Mouse (Mus musculus) kidney, postnatal 0 days (tissue): ENCODE results near the gene Gm10842. TPM values are rescaled to one million over a fixed set of nuclear protein-coding genes. Genes with fewer than 3 reads are reported as not detected.
A peak's percentile ranks its signal among the peaks of the same experiment; 100 is the strongest.

Source experiments
- ATAC-seq: fragments of 200-750 bp; cut with Nextera tagmentation; replicated peaks from 2 replicates; pipeline ENCODE4 v1.8.0; 2017; ENCODE audit warnings: low read depth, moderate number of reproducible peaks, moderate TSS enrichment, moderate library complexity; ENCODE audit not compliant: low FRiP score
- DNase-seq: peaks from one replicate; pipeline ENCODE4 v3.0.0-alpha.2; 2016; ENCODE audit warnings: low spot score
- H3K27ac ChIP-seq: fragments of 300-500 bp; sonication (generic); 2 replicates; pipeline ENCODE4 v1.5.1; 2014; ENCODE audit warnings: mild to moderate bottlenecking
- H3K27me3 ChIP-seq: fragments of 300-500 bp; sonication (generic); 2 replicates; pipeline ENCODE4 v1.6.1; 2014; ENCODE audit warnings: low read length, mixed read lengths; ENCODE audit not compliant: insufficient read depth
- H3K36me3 ChIP-seq: fragments of 300-500 bp; sonication (generic); 2 replicates; pipeline ENCODE4 v1.6.1; 2014; ENCODE audit warnings: low read length, mixed read lengths; ENCODE audit not compliant: insufficient read depth
- H3K4me1 ChIP-seq: fragments of 300-500 bp; sonication (generic); replicated peaks from 2 replicates; pipeline ENCODE4 v1.6.1; 2014; ENCODE audit warnings: antibody characterized with exemption, low read length, mixed read lengths; ENCODE audit not compliant: insufficient read depth
- H3K4me2 ChIP-seq: fragments of 300-500 bp; sonication (generic); 2 replicates; pipeline ENCODE4 v1.6.1; 2014; ENCODE audit warnings: mild to moderate bottlenecking, low read length, moderate library complexity, mixed read lengths
- H3K4me3 ChIP-seq: fragments of 300-500 bp; sonication (generic); replicated peaks from 2 replicates; pipeline ENCODE4 v1.5.1; 2014; ENCODE audit warnings: low read depth, low read length
- H3K9ac ChIP-seq: fragments of 300-500 bp; sonication (generic); 2 replicates; pipeline ENCODE4 v1.6.1; 2014; ENCODE audit warnings: low read depth, low read length
- H3K9me3 ChIP-seq: fragments of 300-500 bp; sonication (generic); replicated peaks from 2 replicates; pipeline ENCODE4 v1.6.1; 2016; ENCODE audit warnings: low read length, inconsistent platforms, mixed read lengths
- CTCF ChIP-seq: IDR thresholded peaks from 2 replicates; pipeline ENCODE4 v1.5.1; 2016; ENCODE audit warnings: antibody characterized with exemption, low read depth, mild to moderate bottlenecking, moderate library complexity
- WGBS: fragments of 180-500 bp; shearing (Covaris S2); extraction: QIAGEN DNeasy Blood & Tissue Kit; methylation state at CpG from one replicate; pipeline ENCODE4 v1.1.7; 2014; 5-methylcytosine and 5-hydroxymethylcytosine counted together
- polyA plus RNA-seq: library from polyadenylated mRNA; unstranded; fragments of >200 nt; fragmentation: Nextera tagmentation; extraction: Ambion mirVana; gene quantifications from 2 replicates; pipeline ENCODE4 v1.2.1, GENCODE M21; 2015

Gene Gm10842
- polyA plus RNA-seq, 1 experiment from 2014 or later = not detected

GRCm38 (mm10) chr11:105179523-105179922 is 32.8 kb downstream of the Gm10842 start:
- 29% methylated on average over 4 of the region's 4 CpGs for WGBS
- no peaks in the 10 kb centered on the region for H3K9me3 ChIP-seq
- peak overlapping the region; percentile 96 for H3K4me3 ChIP-seq
- DNase-seq (peak; percentile 83), ATAC-seq (no peak)
- H3K4me1 ChIP-seq = peaks cover 9% of the 10 kb centered on the region
- no peaks in the 10 kb centered on the region for H3K27me3 ChIP-seq
- H3K9ac ChIP-seq = no peak overlapping the region
- no peak for TF ChIP-seq CTCF
- H3K4me2 ChIP-seq = peak overlapping the region; percentile 90
- peak overlapping the region; percentile 98 for H3K27ac ChIP-seq
- H3K36me3 ChIP-seq = peaks cover 4% of the 10 kb centered on the region; the same call in 1 of the 2 replicates

- H3K4me1 ChIP-seq = peaks cover 9% of the 10 kb centered on the region
- WGBS = under 1% methylated on average over 34 of the region's 35 CpGs
- DNase-seq = peak; percentile 47
- H3K9me3 ChIP-seq = no peaks in the 10 kb centered on the region
- H3K27me3 ChIP-seq = no peaks in the 10 kb centered on the region
- H3K9ac ChIP-seq = peak overlapping the region; percentile 100
- ATAC-seq = peak; percentile 35
- peaks cover 9% of the 10 kb centered on the region for H3K36me3 ChIP-seq
- peak overlapping the region; percentile 98 for H3K27ac ChIP-seq
- no peak for TF ChIP-seq CTCF
- H3K4me3 ChIP-seq = peak overlapping the region; percentile 96
- H3K4me2 ChIP-seq = peak overlapping the region; percentile 90
Observed at GRCm38 (mm10) chr11:105180471-105181091, 33.9 kb downstream of the Gm10842 start.

- Histone ChIP-seq H3K9ac (peak overlapping the region; percentile 100), H3K27ac (peak overlapping the region; percentile 98), H3K27me3 (no peaks in the 10 kb centered on the region), H3K4me3 (peak overlapping the region; percentile 96), H3K9me3 (no peaks in the 10 kb centered on the region), H3K36me3 (peaks cover 9% of the 10 kb centered on the region), H3K4me2 (peak overlapping the region; percentile 90), H3K4me1 (peaks cover 9% of the 10 kb centered on the region)
- peak; percentile 97 for ATAC-seq
- DNase-seq = peak; percentile 96
- no peak for TF ChIP-seq CTCF
- 0% methylated on average over 46 of the region's 60 CpGs for WGBS
Observed at GRCm38 (mm10) chr11:105181126-105181637, 34.5 kb downstream of the Gm10842 start.

- Histone ChIP-seq H3K27ac (peak overlapping the region; percentile 98), H3K4me2 (peak overlapping the region; percentile 90), H3K9ac (peak overlapping the region; percentile 100), H3K4me1 (peaks cover 9% of the 10 kb centered on the region), H3K4me3 (peak overlapping the region; percentile 96), H3K36me3 (peaks cover 9% of the 10 kb centered on the region), H3K9me3 (no peaks in the 10 kb centered on the region), H3K27me3 (no peaks in the 10 kb centered on the region)
- ATAC-seq (peak; percentile 3; the same call in 1 of the 2 replicates), DNase-seq (peak; percentile 37)
- TF ChIP-seq CTCF = no peak
- WGBS = 5% methylated on average over 64 of the region's 89 CpGs
Observed at GRCm38 (mm10) chr11:105181689-105182460, 35.2 kb downstream of the Gm10842 start.

- peak overlapping the region; percentile 100 for H3K9ac ChIP-seq
- no peak for ATAC-seq
- H3K9me3 ChIP-seq = no peaks in the 10 kb centered on the region
- H3K4me1 ChIP-seq = peaks cover 9% of the 10 kb centered on the region
- DNase-seq = no peak
- no peaks in the 10 kb centered on the region for H3K27me3 ChIP-seq
- peak overlapping the region; percentile 96 for H3K4me3 ChIP-seq
- H3K27ac ChIP-seq = peak overlapping the region; percentile 98
- WGBS = 3% methylated on average over 4 of the region's 4 CpGs
- peaks cover 9% of the 10 kb centered on the region for H3K36me3 ChIP-seq
- peak overlapping the region; percentile 90 for H3K4me2 ChIP-seq
- no peak for TF ChIP-seq CTCF
Observed at GRCm38 (mm10) chr11:105182461-105182855, 35.8 kb downstream of the Gm10842 start.

- no peaks in the 10 kb centered on the region for H3K9me3 ChIP-seq
- H3K27me3 ChIP-seq = no peaks in the 10 kb centered on the region
- no peak overlapping the region for H3K9ac ChIP-seq
- no peak overlapping the region for H3K4me2 ChIP-seq
- ATAC-seq (no peak), DNase-seq (no peak)
- H3K36me3 ChIP-seq = peaks cover 9% of the 10 kb centered on the region
- H3K4me3 ChIP-seq = no peak overlapping the region
- peak; percentile 29 for TF ChIP-seq CTCF
- no peak overlapping the region for H3K27ac ChIP-seq
- 89% methylated on average over 3 of the region's 3 CpGs for WGBS
- H3K4me1 ChIP-seq = peaks cover 5% of the 10 kb centered on the region; the same call in 1 of the 2 replicates
Observed at GRCm38 (mm10) chr11:105184678-105185077, 38.0 kb downstream of the Gm10842 start.
